Mouse (Mus musculus): ENCODE measurements at regions not wholly inside any gene's neighbourhood (a gene's known extent, or its start where the extent isn't known, plus 50 kb on each side); places are given as distances from the start of the nearest gene placed in this dataset.

DNA sequence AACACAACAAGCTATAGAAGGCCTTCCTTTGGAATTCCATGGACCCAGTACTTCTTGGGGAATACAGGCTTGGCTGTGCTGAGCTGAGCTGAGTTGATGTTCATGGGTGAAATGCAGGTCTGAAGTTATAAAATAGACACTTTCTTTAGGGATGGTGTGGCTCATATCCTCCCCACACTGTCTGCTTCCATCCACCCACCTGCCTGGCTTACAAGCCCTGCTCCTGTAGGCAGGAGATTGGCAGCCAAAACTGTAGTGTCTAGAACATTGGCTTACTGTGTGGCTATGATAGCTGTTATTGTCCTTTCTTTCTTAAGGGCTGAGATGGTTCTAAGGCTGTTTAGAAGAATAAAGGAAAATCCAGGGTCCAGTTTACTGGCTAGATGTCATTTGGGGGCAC is 286.2 kb upstream of the Cxcr4 start:
- Histone ChIP-seq H3K4me3 (ENCODE audit: insufficient read depth, low read depth, low read length) (no peak overlapping the region), H3K9ac (ENCODE audit: low read depth, low read length) (no peak overlapping the region), H3K27ac (replicated peaks; ENCODE audit: insufficient read depth, low read depth, low read length) (no peak overlapping the region), H3K36me3 (ENCODE audit: control insufficient read depth, insufficient read depth, low read length) (no peaks in the 10 kb centered on the region), H3K4me1 (ENCODE audit: control insufficient read depth, insufficient read depth, low read length) (no peaks in the 10 kb centered on the region), H3K27me3 (ENCODE audit: control insufficient read depth, insufficient read depth, low read length) (no peaks in the 10 kb centered on the region), H3K79me2 (ENCODE audit: control insufficient read depth, insufficient read depth, low read length) (no peaks in the 10 kb centered on the region)
- no peak for DNase-seq (ENCODE audit: extremely low read depth, low read depth, low spot score)
- no peak for TF ChIP-seq POLR2A (IDR thresholded peaks at IDR 0.05; ENCODE audit: extremely low read depth, insufficient read depth, low read length)
- no peak for TF ChIP-seq CTCF (IDR thresholded peaks at IDR 0.05; ENCODE audit: low read depth, low read length)

GRCm38 (mm10) chr1:128875289-128875688 is 283.2 kb upstream of the Cxcr4 start:
- no peaks in the 10 kb centered on the region for H3K27me3 ChIP-seq (ENCODE audit: control insufficient read depth, insufficient read depth, low read length)
- H3K4me1 ChIP-seq (ENCODE audit: control insufficient read depth, insufficient read depth, low read length), result no peaks in the 10 kb centered on the region
- no peaks in the 10 kb centered on the region for H3K79me2 ChIP-seq (ENCODE audit: control insufficient read depth, insufficient read depth, low read length)
- no peak overlapping the region for H3K4me3 ChIP-seq (ENCODE audit: insufficient read depth, low read depth, low read length)
- peak; percentile 8 for DNase-seq (ENCODE audit: extremely low read depth, low read depth, low spot score)
- no peak overlapping the region for H3K9ac ChIP-seq (ENCODE audit: low read depth, low read length)
- H3K27ac ChIP-seq (replicated peaks; ENCODE audit: insufficient read depth, low read depth, low read length), result no peak overlapping the region
- 11% methylated on average over 8 of the region's 8 CpGs for WGBS
- TF ChIP-seq CTCF (IDR thresholded peaks at IDR 0.05; ENCODE audit: low read depth, low read length), result peak; percentile 66
- TF ChIP-seq POLR2A (IDR thresholded peaks at IDR 0.05; ENCODE audit: extremely low read depth, insufficient read depth, low read length), result no peak
- no peaks in the 10 kb centered on the region for H3K36me3 ChIP-seq (ENCODE audit: control insufficient read depth, insufficient read depth, low read length)

DNA sequence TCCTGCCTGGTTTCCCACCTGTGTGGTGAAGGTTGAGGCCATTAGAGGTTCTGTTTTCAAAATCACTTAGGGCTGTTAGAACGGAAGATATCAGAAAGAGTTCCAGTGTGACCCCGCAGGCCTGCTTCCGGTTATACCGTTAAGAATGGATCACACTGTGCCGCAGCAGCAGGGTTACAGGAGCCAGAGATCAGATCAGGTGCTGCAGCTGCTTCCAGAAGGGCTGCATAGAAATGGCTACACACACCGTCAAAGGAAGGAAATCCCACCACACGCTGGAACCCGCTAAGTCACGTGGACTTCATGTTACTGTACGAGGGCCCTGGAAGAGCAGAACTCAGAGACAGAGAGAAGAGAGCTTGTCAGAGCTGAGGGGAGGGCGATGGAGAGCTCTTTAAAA is 282.1 kb upstream of the Cxcr4 start:
- WGBS, result 80% methylated on average over 11 of the region's 11 CpGs
- Histone ChIP-seq H3K4me3 (ENCODE audit: insufficient read depth, low read depth, low read length) (no peak overlapping the region), H3K27me3 (ENCODE audit: control insufficient read depth, insufficient read depth, low read length) (no peaks in the 10 kb centered on the region), H3K4me1 (ENCODE audit: control insufficient read depth, insufficient read depth, low read length) (no peaks in the 10 kb centered on the region), H3K79me2 (ENCODE audit: control insufficient read depth, insufficient read depth, low read length) (no peaks in the 10 kb centered on the region), H3K36me3 (ENCODE audit: control insufficient read depth, insufficient read depth, low read length) (no peaks in the 10 kb centered on the region), H3K9ac (ENCODE audit: low read depth, low read length) (no peak overlapping the region), H3K27ac (replicated peaks; ENCODE audit: insufficient read depth, low read depth, low read length) (no peak overlapping the region)
- TF ChIP-seq CTCF (IDR thresholded peaks at IDR 0.05; ENCODE audit: low read depth, low read length) (no peak), POLR2A (IDR thresholded peaks at IDR 0.05; ENCODE audit: extremely low read depth, insufficient read depth, low read length) (no peak)
- DNase-seq (ENCODE audit: extremely low read depth, low read depth, low spot score), result no peak

- Histone ChIP-seq H3K9ac (ENCODE audit: low read depth, low read length) (no peak overlapping the region), H3K4me1 (ENCODE audit: control insufficient read depth, insufficient read depth, low read length) (no peaks in the 10 kb centered on the region), H3K79me2 (ENCODE audit: control insufficient read depth, insufficient read depth, low read length) (no peaks in the 10 kb centered on the region), H3K27me3 (ENCODE audit: control insufficient read depth, insufficient read depth, low read length) (no peaks in the 10 kb centered on the region), H3K36me3 (ENCODE audit: control insufficient read depth, insufficient read depth, low read length) (no peaks in the 10 kb centered on the region), H3K27ac (replicated peaks; ENCODE audit: insufficient read depth, low read depth, low read length) (no peak overlapping the region), H3K4me3 (ENCODE audit: insufficient read depth, low read depth, low read length) (no peak overlapping the region)
- TF ChIP-seq POLR2A (IDR thresholded peaks at IDR 0.05; ENCODE audit: extremely low read depth, insufficient read depth, low read length), result no peak
- 54% methylated on average over 3 of the region's 3 CpGs for WGBS
- no peak for DNase-seq (ENCODE audit: extremely low read depth, low read depth, low spot score)
Observed at GRCm38 (mm10) chr1:128868761-128869160, 276.7 kb upstream of the Cxcr4 start.

GRCm38 (mm10) chr1:128860537-128860936 is 268.4 kb upstream of the Cxcr4 start:
- no peaks in the 10 kb centered on the region for H3K36me3 ChIP-seq (ENCODE audit: control insufficient read depth, insufficient read depth, low read length)
- no peak for TF ChIP-seq POLR2A (IDR thresholded peaks at IDR 0.05; ENCODE audit: extremely low read depth, insufficient read depth, low read length)
- no peak for TF ChIP-seq CTCF (IDR thresholded peaks at IDR 0.05; ENCODE audit: low read depth, low read length)
- H3K9ac ChIP-seq (ENCODE audit: low read depth, low read length), result no peak overlapping the region
- no peak for DNase-seq (ENCODE audit: extremely low read depth, low read depth, low spot score)
- H3K27me3 ChIP-seq (ENCODE audit: control insufficient read depth, insufficient read depth, low read length), result no peaks in the 10 kb centered on the region; the same call in 1 of the 2 replicates
- H3K4me1 ChIP-seq (ENCODE audit: control insufficient read depth, insufficient read depth, low read length), result no peaks in the 10 kb centered on the region
- H3K27ac ChIP-seq (replicated peaks; ENCODE audit: insufficient read depth, low read depth, low read length), result no peak overlapping the region
- no peaks in the 10 kb centered on the region for H3K79me2 ChIP-seq (ENCODE audit: control insufficient read depth, insufficient read depth, low read length)
- 39% methylated on average over 1 of the region's 1 CpGs for WGBS
- H3K4me3 ChIP-seq (ENCODE audit: insufficient read depth, low read depth, low read length), result no peak overlapping the region

DNA sequence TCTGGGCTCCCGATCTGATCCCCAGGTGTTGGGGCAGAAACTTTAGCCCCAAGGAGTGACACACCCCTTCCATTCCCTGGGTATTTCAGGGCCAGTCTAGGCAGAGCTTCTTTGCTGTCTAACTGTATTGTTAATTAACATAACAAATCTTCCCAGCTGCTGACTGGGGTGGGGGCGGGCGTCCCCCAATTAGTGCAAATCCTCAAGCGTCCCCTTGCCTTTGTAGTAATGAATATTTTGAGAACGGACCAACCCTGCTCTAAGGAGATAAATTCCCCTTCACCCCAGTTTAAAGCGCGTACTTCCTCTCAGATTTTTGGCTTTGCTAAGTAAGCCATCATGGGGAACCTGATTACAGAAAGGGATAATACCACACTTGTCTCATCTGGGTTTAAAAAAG is 268.0 kb upstream of the Cxcr4 start:
- H3K4me3 ChIP-seq (ENCODE audit: insufficient read depth, low read depth, low read length), result no peak overlapping the region
- no peaks in the 10 kb centered on the region for H3K79me2 ChIP-seq (ENCODE audit: control insufficient read depth, insufficient read depth, low read length)
- no peaks in the 10 kb centered on the region for H3K4me1 ChIP-seq (ENCODE audit: control insufficient read depth, insufficient read depth, low read length)
- WGBS, result 43% methylated on average over 7 of the region's 7 CpGs
- H3K36me3 ChIP-seq (ENCODE audit: control insufficient read depth, insufficient read depth, low read length), result no peaks in the 10 kb centered on the region
- DNase-seq (ENCODE audit: extremely low read depth, low read depth, low spot score), result no peak
- H3K27ac ChIP-seq (replicated peaks; ENCODE audit: insufficient read depth, low read depth, low read length), result no peak overlapping the region
- TF ChIP-seq CTCF (IDR thresholded peaks at IDR 0.05; ENCODE audit: low read depth, low read length) (no peak), POLR2A (IDR thresholded peaks at IDR 0.05; ENCODE audit: extremely low read depth, insufficient read depth, low read length) (no peak)
- H3K27me3 ChIP-seq (ENCODE audit: control insufficient read depth, insufficient read depth, low read length), result no peaks in the 10 kb centered on the region; the same call in 1 of the 2 replicates
- no peak overlapping the region for H3K9ac ChIP-seq (ENCODE audit: low read depth, low read length)

All from liver, adult 2 months (tissue).